Mouse (Mus musculus) retina, adult 2 months (tissue): ENCODE data around the gene Sec24a.
"Not testable (repeated sequence)": the region's sequence is repeated elsewhere in the genome, so short reads cannot be mapped to it uniquely, and the experiment has no call there.

Experiments
- DNase-seq: peaks from one replicate; pipeline ENCODE4 v3.0.0-alpha.2; 2012; ENCODE audit warnings: low read depth, low spot score

The Sec24a gene

DNA sequence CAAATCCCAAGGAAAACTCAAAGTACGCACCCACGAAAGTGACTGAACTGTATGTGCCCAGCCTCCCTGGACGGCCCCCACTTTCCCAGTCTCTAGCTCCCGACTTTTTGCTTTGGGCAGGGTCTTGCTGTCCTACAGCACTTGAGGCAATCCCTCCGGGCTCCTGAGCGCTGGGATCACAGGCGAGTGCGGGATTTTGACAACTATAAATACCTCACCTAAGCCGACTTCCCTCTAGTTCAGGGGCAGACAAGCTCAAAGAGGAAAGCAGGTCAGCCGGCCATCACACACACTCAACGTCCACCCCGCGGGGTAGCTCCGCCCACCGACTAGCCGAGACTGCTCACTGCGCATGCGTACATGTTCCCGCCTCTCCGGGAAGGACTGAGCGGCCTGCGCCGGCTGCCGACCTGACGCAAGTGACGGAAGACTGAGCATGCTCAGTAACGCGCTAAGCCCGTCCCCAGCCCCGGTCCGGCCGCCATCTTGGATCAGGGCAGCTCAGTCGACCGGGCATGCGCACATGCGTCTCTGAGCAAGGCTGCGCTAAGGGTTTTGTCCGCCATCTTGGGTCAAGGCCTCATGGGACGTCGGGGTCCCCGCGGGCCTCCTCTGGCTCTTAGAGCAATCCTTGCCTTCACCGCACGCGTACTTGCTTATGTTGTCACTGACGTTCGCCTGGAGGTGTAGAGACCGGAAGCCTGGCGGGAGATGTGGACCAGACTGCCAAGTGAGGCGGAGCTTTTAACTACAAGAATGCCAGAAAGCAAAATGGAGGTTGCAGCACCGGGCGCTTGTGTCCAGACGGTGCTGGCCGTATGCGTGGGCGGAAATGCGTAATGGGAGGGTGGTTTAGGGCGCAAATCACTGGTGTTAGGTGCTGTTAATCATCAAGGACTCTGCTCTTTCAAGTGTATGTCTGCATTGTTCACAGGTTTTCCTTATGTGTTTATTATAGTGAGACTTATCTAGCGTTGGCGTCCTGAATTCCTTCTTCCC lies 74.8 kb downstream of the Sec24a start, which contains the start of gene 0610009B22Rik:
TSS of gene 0610009B22Rik (minus strand) at position 545 of the 999 bp plus-strand sequence.
- peak; percentile 100 for DNase-seq

DNA sequence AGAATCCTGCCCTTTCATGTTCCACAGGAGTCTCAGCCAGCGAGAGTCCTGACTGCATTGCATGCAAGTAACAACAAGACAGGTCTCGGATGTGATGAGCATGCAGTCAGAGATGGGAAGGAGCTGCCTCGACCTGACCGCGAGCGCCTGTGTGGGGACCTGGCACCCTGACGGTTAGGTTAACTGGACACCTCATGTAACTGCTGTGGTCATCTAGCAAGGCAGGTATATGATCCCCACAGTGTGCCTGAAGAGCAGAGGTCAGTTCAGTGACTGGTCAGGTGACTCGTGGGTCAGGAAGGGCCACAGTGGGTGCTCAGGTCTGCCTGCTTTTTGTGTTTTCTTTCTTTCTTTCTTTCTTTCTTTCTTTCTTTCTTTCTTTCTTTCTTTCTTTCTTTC lies 81.5 kb downstream of the Sec24a start:
- DNase-seq = no peak

DNA sequence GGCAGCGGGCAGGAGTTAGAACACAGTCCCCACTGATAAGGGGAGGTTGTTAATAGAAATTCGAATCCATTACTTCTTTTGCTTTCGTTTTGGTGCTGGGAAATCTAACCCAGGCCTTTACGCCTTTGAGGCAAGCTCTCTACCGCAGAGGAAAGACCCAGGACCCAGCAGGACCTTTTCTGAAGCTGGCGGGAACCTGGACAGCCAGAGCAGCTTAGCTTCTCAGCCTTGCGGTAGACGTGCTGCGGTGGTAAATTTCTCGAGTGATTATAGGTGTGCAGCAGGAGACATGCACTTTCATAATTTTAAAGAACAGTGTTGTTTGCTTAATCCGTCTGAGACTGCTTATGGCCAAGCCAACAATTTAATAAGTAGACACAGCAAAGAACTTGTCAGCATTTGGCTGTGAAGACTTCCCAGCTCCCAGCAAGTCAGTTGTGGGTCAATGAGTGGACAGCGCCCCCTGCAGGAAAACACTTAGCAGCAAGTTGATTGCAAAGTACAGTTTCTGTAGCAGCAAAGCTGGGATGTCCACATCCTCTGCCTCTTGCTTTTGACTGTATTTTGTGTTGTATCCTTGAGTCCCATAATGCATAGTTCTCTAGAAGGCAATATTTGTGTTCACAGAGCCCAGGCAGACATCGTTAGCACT lies 82.0 kb downstream of the Sec24a start:
- peak; percentile 81 for DNase-seq

DNA sequence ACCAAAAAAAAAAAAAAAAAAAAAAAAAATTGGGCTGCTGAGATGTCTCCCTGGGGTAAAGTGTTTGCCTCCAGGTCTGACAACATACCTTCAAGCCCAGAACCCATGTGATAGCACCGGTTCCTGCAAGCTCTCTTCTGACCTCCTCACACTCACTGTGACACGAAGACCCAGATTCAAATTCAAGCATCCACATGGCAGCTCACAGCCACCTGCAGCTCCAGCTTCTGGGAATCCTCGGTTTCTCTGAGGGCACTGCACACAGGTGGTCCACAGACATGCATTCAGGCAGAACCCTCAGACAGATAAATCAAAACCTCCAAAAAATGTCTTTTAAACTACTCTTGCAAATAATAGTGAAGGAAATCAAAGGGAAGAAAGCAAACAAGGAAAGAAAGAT lies 84.0 kb downstream of the Sec24a start:
- no peak for DNase-seq

DNA sequence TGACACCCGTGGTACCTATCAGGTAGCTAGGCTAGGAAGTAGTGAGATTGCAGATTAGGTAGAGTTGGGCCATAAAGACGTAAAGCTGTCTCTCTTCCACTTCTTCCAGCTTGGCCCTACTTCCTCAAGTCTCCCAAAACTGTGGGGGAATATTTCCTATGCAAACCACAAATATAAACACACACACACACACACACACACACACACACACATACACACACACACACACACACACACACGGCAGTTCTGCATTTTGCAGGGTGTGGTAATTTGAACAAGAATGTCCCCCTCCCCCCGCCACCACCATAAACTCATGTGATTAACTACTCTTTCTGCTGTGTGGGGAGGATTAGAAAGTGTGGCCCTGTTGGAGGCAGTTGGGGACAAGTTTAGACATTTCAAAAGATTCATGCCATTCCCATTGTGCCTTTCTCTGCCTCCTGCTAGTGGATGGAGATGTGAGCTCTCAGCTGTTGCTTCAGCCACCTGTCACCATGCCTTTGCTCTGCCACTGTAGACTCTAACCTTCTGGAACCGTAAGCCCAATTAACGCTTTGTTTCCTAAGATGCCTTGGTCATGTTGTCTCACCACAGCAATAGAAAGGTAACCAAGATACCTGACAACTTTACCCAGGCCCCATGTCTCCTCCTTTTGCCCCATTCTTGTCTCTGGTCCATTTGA lies 85.6 kb downstream of the Sec24a start:
- no peak for DNase-seq

GRCm38 (mm10) chr11:51675386-51675785 lies 88.0 kb downstream of the Sec24a start:
- DNase-seq = no peak

DNA sequence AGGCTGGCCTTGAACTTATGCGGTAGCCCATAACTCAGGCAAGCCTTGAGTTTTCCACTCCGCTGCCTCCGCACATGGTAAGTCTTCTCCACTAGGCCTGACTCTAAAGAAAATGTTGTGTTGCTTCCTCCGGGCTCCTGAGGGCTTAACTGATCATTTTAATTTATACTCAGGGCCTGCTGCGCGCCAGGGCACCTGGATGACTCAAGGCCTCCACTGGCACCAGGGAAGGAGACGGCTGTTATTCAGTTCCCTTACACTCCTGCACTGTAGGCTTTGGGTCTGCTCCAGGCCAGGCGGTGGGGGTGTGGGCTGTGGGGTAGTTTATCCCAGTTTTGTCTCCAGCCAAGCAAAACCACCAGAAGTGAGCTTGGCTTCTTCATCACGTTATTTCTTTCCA lies 90.1 kb downstream of the Sec24a start:
- no peak for DNase-seq

- DNase-seq = no peak
These were observed 92.1 kb downstream of the Sec24a start for GRCm38 (mm10) chr11:51671376-51671775.

GRCm38 (mm10) chr11:51670846-51671245 lies 92.6 kb downstream of the Sec24a start:
- DNase-seq = no peak

DNA sequence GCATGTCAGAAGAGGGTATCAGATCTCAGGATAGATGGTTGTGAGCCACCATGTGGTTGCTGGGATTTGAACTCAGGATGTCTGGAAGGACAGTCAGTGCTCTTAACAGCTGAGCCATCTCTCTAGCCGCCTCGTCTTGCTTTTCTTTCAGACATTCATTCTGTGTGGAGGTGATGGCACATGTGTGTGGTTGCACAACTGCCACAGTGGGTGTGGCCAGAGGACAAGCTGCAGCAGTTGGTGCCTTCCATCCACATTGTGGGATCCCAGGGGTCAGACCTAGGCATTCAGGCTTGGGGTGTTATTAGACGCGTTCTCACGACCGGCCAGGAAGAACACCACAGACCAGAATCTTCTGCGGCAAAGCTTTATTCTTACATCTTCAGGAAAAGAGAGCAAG lies 98.7 kb downstream of the Sec24a start:
- DNase-seq = not testable (repeated sequence)

GRCm38 (mm10) chr11:51662632-51663031 lies 100.8 kb downstream of the Sec24a start:
- DNase-seq = no peak

GRCm38 (mm10) chr11:51661867-51662365 lies 101.5 kb downstream of the Sec24a start:
- DNase-seq = no peak

DNA sequence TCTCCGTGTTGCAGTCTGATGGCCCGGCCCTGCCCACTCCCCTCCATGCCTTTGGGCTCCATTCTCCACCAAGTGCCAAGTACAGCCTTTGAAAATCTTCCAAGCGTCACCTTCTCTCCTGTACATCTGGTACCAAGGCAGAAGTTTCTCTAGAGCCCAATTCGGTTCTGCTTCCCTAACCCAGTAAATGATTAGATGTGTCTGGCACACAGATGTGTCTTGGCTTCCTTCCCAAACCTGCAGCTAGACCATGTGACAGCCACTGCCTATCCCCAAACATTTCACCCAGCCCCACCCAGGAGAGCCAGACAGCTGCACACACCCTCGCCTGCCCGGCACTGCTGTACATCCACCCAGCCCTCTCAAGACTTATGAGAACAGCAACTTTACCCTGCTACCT lies 104.7 kb downstream of the Sec24a start:
- DNase-seq = no peak

DNA sequence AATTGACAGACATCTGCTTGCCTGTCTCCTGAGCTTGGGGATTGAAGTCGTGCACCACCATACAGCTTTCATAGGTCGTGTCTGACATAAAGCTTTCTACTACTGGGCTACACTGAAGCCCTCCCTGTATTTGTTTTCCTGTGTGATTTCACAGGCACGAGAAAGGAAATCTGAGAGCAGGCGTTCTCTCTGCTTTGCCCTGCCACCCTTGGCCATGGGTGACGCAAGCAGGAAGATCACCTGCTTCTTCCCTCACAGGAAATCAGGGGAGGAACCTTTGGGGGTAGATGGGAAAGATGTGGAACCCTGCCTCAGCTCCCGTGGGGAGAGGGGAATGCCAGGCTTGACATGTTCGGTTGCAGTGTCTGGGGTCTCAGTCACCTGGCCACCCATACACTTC lies 105.1 kb downstream of the Sec24a start:
- DNase-seq = no peak

- DNase-seq = no peak
These were observed 106.5 kb downstream of the Sec24a start for GRCm38 (mm10) chr11:51656798-51657521.

GRCm38 (mm10) chr11:51654891-51655290 lies 108.5 kb downstream of the Sec24a start:
- no peak for DNase-seq

- no peak for DNase-seq
These were observed 109.7 kb downstream of the Sec24a start for GRCm38 (mm10) chr11:51653736-51654135.

DNA sequence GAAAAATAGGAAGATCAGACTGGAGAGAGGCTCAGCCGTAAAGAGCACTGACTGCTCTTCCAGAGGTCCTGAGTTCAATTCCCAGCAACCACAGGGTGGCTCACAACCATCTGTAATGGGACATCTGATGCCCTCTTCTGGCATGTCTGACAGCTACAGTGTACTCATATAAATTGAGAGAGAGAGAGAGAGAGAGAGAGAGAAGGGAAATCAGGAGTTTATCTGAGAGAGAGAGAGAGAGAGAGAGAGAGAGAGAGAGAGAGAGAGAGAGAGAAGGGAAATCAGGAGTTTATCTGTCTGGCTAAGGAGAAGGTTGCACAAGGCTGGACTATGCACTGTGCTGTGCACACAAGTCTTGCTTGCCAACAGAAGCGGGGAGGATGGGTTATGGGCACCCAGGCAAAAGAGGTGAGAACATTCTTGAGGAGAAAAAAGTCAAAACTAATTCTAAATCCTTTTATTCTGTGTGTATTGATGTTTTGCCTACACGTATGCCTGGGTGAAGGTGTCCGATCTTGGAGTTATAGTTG lies 110.5 kb downstream of the Sec24a start:
- no peak for DNase-seq

GRCm38 (mm10) chr11:51650691-51651515 lies 112.5 kb downstream of the Sec24a start, which contains the start of the genes N4bp3 and D930048N14Rik:
Gene N4bp3, minus strand, starts transcription at chr11:51650842.
Gene D930048N14Rik, plus strand, starts transcription at chr11:51650954.
- no peak for DNase-seq

- DNase-seq = no peak
These were observed 113.2 kb downstream of the Sec24a start for GRCm38 (mm10) chr11:51650261-51650660.
